14 mouse cellular contexts compared by ENCODE assay signal in genomic region chr2:114782450-114782849, GRCm38 (mm10).
DNase-seq lines count a peak whose midpoint lies in the region; ATAC-seq lines count a peak whose summit lies in the region.
"Had no signal": no experiment of that assay in that cellular context is flagged by ENCODE, and none has a peak within 500 bp of the region (broad histone marks: within the 10 kb centered on the region; RNA-seq: fewer than 3 reads in every experiment).

No protein-coding gene starts in this region.

- no peaks in the 10 kb centered on the region for H3K36me3 ChIP-seq in kidney, embryonic 14.5 days (ENCODE audit: control insufficient read depth, insufficient read depth, low read length)
- H3K36me3 ChIP-seq in liver, embryonic 15.5 days (replicated peaks) = no peaks in the 10 kb centered on the region
- H3K36me3 ChIP-seq: neural tube, embryonic 12.5 days had no signal

- H3K9me3 ChIP-seq in kidney, embryonic 14.5 days (ENCODE audit: control insufficient read depth, low read length) = no peaks in the 10 kb centered on the region
- H3K9me3 ChIP-seq in liver, embryonic 15.5 days (replicated peaks) = no peaks in the 10 kb centered on the region
- H3K9me3 ChIP-seq: neural tube, embryonic 12.5 days had no signal

- no peaks in the 10 kb centered on the region for H3K27me3 ChIP-seq in kidney, embryonic 14.5 days (ENCODE audit: control insufficient read depth, insufficient read depth, low read length)
- H3K27me3 ChIP-seq in liver, embryonic 15.5 days = no peaks in the 10 kb centered on the region
- H3K27me3 ChIP-seq: CH12.LX; neural tube, embryonic 12.5 days; Patski had no signal

- H3K4me2 ChIP-seq in kidney, embryonic 14.5 days (replicated peaks; ENCODE audit: low read depth, low read length) = no peak overlapping the region
- no peak overlapping the region for H3K4me2 ChIP-seq in liver, embryonic 15.5 days
- H3K4me2 ChIP-seq: hindbrain, embryonic 14.5 days; neural tube, embryonic 12.5 days had no signal

- 72% methylated on average over 6 of the region's 6 CpGs for WGBS in kidney, embryonic 14.5 days
- WGBS in liver, embryonic 15.5 days (ENCODE audit: insufficient replicate concordance) = 25% methylated on average over 6 of the region's 6 CpGs

- H3K4me3 ChIP-seq in kidney, embryonic 14.5 days (ENCODE audit: low read length) = no peak overlapping the region
- no peak overlapping the region for H3K4me3 ChIP-seq in liver, embryonic 15.5 days (replicated peaks)
- H3K4me3 ChIP-seq: neural tube, embryonic 12.5 days had no signal

- H3K27ac ChIP-seq in kidney, embryonic 14.5 days (ENCODE audit: low read depth, low read length) = peak overlapping the region; percentile 17; the same call in 1 of the 2 replicates
- no peak overlapping the region for H3K27ac ChIP-seq in liver, embryonic 15.5 days (replicated peaks)
- H3K27ac ChIP-seq: hindbrain, embryonic 14.5 days; macrophage; neural tube, embryonic 12.5 days had no signal

- no peak for ATAC-seq in kidney, embryonic 14.5 days (ENCODE audit: low FRiP score, low TSS enrichment)
- ATAC-seq in liver, embryonic 15.5 days (ENCODE audit: insufficient read depth) = peak; percentile 40; the same call in 1 of the 2 replicates
- ATAC-seq: midbrain, embryonic 16.5 days; Patski had no signal

- H3K9ac ChIP-seq in kidney, embryonic 14.5 days (ENCODE audit: low read depth, low read length) = no peak overlapping the region
- no peak overlapping the region for H3K9ac ChIP-seq in liver, embryonic 15.5 days
- H3K9ac ChIP-seq: hindbrain, embryonic 14.5 days; neural tube, embryonic 12.5 days had no signal

- peak; percentile 13 to 36 for DNase-seq in kidney, adult 8-10 months
- no peak for DNase-seq in kidney, postnatal 4 days
- DNase-seq in lung, postnatal 4 days = peak; percentile 32 to 36
- no peak for DNase-seq in cerebellum, adult 8-10 months
- no peak for DNase-seq in cerebellum, postnatal 36 days
- DNase-seq: adrenal gland, postnatal 10 days had no signal

- H3K4me1 ChIP-seq in kidney, embryonic 14.5 days (ENCODE audit: control insufficient read depth, insufficient read depth, low read length) = no peaks in the 10 kb centered on the region
- no peaks in the 10 kb centered on the region for H3K4me1 ChIP-seq in liver, embryonic 15.5 days (replicated peaks)
- H3K4me1 ChIP-seq: neural tube, embryonic 12.5 days had no signal

Comparison
In these comparisons a context has a peak if more than half of its experiments do, and no peak if none do; other contexts are left out.
1. DNase-seq: peak in kidney, adult 8-10 months (2 of 2) and lung, postnatal 4 days (2 of 2); none in kidney, postnatal 4 days (0 of 2), cerebellum, adult 8-10 months (single experiment) and cerebellum, postnatal 36 days (0 of 2).